Mouse (Mus musculus) CD8-positive naive resting alpha-beta T cell, adult 2 months (primary cell): ENCODE results near the gene Olfr551.
A peak's percentile ranks its signal among the peaks of the same experiment; 100 is the strongest.
"Not testable (repeated sequence)": the region's sequence is repeated elsewhere in the genome, so short reads cannot be mapped to it uniquely, and the experiment has no call there.

Experiments used
- DNase-seq, 2 experiments: peaks; one replicate each; pipeline ENCODE4 v3.0.0; 2022; ENCODE audit warnings: low read depth in 2 of 2, low spot score in 2 of 2

Olfr551 gene

DNA sequence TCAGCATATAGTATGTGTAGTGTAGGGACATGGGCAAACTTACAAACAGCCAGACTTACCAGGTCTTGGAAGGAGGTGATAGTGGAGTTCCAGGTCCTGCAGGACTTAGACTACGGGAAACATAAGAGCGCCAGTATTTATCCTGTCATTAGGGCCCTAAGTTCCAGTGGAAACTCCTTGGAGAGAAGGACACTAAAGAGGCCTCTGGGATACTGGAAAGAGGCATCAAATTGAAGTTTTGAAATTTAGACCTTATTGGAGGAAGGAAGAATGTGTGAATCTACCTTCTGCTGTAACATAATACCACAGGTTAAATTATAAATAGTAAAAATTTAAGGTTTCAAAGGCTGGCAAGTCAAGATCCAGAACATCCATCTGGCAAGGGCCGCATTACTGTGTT, at the start of gene Olfr551:
TSS of gene Olfr551 (minus strand) at position 101 of the 400 bp plus-strand sequence.
- DNase-seq: no peak

GRCm38 (mm10) chr7:102638132-102638531, 46.4 kb upstream of the Olfr551 start, which contains the start of gene Olfr554:
Gene Olfr554 (plus strand): TSS chr7:102638432.
- DNase-seq: no peak

DNA sequence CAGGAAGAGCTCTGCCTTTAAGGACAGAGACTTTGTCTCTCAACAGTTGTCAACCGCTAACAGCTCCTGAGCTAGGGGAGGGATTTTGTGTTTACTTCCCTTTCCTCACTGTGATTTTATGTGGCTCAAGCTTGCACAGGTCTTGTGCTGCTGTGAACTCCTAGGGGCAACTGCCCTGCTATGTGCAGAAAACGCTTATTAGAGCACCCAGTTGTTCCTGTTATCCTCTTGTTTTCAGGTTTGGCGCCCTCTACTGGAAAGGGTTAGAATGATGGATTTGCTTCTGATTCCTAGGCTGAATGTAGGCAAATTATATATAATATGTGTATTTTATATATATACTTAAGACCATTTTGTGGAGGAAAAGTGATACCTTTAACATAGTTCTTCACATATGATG, 45.0 kb upstream of the Olfr551 start:
- peak; percentile 48 to 63 for DNase-seq

- not testable (repeated sequence) for DNase-seq
These were observed 28.7 kb upstream of the Olfr551 start for GRCm38 (mm10) chr7:102620368-102620767.

DNA sequence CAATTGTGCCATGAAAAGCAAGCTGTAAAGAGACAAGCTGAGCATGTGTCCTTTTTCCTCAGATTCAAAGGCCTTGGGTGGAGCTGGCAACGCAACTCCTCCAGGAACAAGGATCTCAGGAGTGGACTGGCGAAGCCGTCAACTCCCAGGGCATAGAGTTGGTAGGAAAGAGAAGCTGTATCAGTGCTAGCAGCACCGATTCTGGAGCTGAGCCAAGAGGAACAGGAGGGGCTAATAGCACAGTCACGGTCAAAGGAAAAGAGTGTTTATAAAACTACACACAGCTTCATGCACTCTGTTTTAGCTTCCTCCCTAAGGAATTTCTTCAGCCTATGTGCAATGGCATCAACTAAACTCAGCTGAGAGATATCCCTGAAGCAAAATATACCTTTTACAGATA, 27.9 kb upstream of the Olfr551 start:
- DNase-seq: no peak

DNA sequence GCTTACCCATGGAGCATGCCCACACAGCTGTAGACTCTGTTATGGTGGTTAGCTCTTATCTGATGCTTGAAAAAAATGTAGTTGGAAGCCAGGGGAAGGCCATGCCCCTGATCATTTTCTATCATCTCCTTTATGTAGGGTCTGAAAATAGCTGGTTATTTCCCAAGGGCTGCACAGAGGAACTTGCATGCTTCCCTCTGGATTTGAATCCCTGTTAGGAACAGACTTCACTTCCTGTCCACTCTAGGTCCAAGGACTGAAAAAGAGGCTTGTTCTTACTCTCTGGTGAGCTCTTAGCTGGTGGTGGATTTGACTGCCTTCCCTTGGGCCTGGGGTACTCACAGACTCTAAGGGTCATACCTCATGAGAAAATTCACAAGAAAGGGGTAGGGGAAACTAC, 26.4 kb upstream of the Olfr551 start, which contains the start of gene Olfr553:
TSS of gene Olfr553 (minus strand) at position 101 of the 400 bp plus-strand sequence.
- no peak for DNase-seq

DNA sequence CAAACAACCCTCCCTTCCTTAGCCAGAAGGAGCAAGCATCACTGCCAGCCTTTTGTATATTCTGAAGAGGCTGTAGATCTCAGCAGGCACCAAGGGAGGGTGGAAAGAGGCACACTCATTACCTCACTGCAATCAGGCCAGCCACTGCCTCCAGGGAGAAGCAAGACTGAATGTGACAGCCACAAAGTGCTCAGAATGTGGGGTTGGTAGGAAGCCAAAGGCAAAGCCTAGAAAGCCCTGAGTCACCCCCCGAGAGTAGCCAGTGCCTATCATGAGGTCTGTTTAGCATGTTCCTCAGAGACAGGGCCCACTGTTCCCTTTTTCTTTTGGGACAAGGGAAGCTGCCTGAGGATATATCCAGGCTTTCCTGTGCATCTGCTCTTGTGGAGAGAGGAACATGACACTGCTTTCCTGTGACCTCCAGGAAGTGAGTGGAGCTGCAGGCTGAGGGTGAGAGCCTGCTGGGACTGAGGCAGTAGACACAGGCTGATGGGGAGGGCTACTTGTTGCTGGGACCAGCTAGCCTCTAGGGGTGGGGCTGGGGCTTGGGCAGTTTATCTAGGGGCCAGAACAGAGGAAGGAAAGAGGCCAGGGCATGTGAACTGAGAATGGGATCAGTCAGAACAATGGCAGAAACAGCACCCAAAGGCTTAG, 5.8 kb upstream of the Olfr551 start, which contains the start of gene Olfr552:
TSS of gene Olfr552 (plus strand) at position 393 of the 654 bp plus-strand sequence.
- DNase-seq: no peak

- no peak for DNase-seq
These were observed 15.7 kb downstream of the Olfr551 start for GRCm38 (mm10) chr7:102575998-102576397.

GRCm38 (mm10) chr7:102573174-102573830, 18.4 kb downstream of the Olfr551 start:
- DNase-seq: no peak

- DNase-seq: no peak
These were observed 20.5 kb downstream of the Olfr551 start, which contains the start of gene Olfr550 for GRCm38 (mm10) chr7:102571142-102571541. Gene Olfr550 (plus strand): TSS chr7:102571442.

GRCm38 (mm10) chr7:102566219-102566618, 25.5 kb downstream of the Olfr551 start:
- DNase-seq: no peak

DNA sequence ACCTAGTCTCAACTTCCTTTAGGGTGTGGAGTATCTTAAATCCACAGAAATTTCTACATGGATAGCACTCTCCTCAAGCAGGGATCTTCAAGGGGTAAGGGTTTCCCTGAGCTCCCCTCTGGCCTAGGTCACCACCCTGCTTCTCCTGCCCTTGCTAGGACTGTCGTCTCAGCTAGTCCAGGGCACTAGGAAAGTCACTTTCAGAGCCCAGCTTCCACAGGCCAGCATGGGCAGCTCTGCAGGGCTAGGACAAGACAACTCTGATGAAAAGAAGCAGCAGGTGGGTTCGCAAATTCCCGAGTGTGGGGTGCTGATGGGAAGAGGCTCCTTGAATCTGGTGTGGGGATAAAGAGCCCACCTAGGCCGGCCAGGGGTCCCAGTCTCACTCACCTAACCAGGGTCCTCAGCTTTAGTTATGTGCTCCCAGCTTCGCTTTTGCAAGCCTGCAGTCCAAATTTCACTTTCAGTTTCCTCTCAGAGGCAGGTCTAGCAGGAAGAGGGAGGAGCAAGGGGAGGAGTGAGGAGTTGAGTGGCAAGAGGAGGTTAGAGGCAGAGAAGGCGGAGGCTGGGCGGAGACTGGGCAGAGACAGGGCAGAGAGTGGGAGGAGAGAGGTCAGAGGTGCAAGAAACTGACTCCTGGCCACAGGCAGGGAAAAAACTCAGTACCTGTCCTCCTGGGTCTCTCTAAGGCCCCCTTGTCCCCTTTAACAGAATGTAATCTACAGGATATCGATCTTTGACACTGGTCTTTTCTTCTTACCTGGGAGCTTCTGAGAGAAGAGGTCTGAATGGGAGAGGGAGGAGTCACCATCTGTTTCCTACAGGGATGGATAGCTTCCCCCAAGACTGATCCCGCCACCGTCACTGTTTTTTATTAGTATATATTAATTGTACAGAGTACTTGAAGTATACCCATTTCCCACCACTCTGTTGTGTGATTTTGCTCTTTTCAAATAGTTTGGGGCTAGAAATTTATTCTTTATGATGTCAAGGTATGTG, 26.4 kb downstream of the Olfr551 start, which contains the start of gene Trim21:
TSS of gene Trim21 (minus strand) at position 488 of the 999 bp plus-strand sequence.
- DNase-seq: peak; percentile 65 to 71

GRCm38 (mm10) chr7:102553279-102553678, 38.4 kb downstream of the Olfr551 start:
- no peak for DNase-seq

DNA sequence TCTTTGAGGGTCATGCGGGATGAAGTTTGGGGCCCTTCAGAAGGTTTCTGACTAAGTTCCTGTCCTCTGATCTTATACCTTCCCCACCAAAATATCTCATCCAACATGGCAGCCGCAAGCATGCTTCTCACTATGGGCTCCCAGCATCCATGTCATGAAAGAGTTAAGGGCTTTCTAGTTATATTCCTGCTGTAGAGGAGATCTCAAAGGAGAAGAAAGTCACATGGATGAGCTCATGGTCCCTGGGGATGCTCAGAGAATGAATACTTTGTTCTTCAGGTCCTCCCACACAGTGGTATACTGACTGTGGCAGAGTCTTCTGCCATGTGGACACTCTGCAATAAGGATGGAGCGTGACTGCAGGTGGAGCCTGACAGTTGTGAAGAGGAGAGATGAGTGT, 42.1 kb downstream of the Olfr551 start, which contains the start of gene Olfr549:
TSS of gene Olfr549 (plus strand) at position 301 of the 400 bp plus-strand sequence.
- DNase-seq: no peak

GRCm38 (mm10) chr7:102541251-102541650, 50.4 kb downstream of the Olfr551 start:
- DNase-seq: no peak

DNA sequence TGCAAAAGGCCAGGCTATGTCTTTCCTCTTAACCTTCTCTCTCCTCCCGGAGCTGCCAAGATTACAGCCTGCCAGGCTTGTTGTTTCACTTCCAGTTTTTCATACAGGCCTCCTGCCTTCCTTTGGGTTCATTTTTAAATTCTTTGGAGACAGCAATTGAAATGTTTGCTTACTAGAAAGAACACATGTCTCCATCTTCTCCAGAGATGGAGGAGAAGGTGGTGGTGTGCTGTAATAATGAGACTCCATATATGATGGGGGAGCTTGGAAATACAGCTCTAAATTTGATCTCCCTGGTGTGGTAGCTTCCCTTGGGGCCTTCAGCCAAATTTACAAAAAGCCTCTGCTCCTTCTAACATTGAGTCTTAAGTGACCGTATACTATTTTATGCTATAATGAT, 51.1 kb downstream of the Olfr551 start, which contains the start of gene Olfr548-ps1:
TSS of gene Olfr548-ps1 (plus strand) at position 301 of the 400 bp plus-strand sequence.
- DNase-seq: no peak

DNA sequence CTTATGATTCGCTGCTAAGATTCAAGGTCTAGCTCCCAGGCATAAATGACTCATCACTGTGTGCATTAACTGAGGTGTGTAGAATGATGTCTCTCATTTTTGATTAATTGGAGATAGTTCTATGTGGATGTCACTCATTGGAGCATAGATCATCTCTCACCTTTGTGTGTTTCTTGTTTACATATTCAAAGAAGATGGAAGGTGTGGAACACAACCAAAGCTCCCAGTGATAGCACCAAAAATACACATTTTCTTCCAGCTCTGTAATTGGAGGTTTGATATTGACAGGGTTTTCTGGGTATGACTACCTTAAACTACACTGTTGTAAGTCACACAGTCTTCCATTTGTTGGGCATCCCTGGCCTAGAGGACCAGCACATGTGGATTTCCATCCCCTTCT, 57.2 kb downstream of the Olfr551 start, which contains the start of gene Olfr547:
TSS of gene Olfr547 (plus strand) at position 301 of the 400 bp plus-strand sequence.
- DNase-seq: no peak
